Mouse (Mus musculus): ENCODE measurements around the gene Gsto2.

Gene Gsto2

GRCm38 (mm10) chr19:47905603-47906002 lies 40.3 kb downstream of the Gsto2 start:
- H3K27me3 ChIP-seq (ENCODE audit: insufficient read depth, low read length): peaks cover 30% of the 10 kb centered on the region
- no peaks in the 10 kb centered on the region for H3K9me3 ChIP-seq (ENCODE audit: low read length)
- H3K4me1 ChIP-seq (replicated peaks; ENCODE audit: low read depth, low read length): peaks cover 44% of the 10 kb centered on the region
- H3K4me3 ChIP-seq (replicated peaks; ENCODE audit: low read length): no peak overlapping the region
- no peaks in the 10 kb centered on the region for H3K36me3 ChIP-seq (ENCODE audit: insufficient read depth, low read length)
- TF ChIP-seq POU5F1 (IDR thresholded peaks at IDR 0.05; ENCODE audit: borderline replicate concordance, low read length): no peak
- TF ChIP-seq NANOG (IDR thresholded peaks at IDR 0.05; ENCODE audit: borderline replicate concordance, low read length): no peak
- TF ChIP-seq CTCF (conservative IDR thresholded peaks at IDR 0.05; ENCODE audit: low read length): no peak

DNA sequence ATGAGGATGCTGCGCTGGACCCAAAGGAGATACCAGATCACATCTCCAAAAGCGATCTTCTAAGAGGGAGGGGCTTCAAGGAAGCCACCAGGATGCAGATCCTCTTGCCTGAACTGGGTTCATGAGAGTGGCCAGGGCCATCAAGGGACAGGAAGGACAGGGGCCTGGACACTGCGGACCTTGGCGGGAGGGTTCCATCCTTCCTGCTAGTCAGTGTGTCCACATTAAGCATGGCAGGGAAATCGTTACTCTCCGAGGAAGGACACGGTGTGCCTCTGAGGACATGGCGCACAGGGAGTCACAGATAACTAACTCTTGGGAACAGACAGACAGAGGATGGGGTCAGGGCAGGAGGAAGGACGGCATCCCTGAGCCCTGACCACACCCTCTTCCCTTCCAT lies 42.3 kb downstream of the Gsto2 start:
- no peak for TF ChIP-seq NANOG (IDR thresholded peaks at IDR 0.05; ENCODE audit: borderline replicate concordance, low read length)
- no peak for TF ChIP-seq CTCF (conservative IDR thresholded peaks at IDR 0.05; ENCODE audit: low read length)
- TF ChIP-seq POU5F1 (IDR thresholded peaks at IDR 0.05; ENCODE audit: borderline replicate concordance, low read length): no peak
- H3K36me3 ChIP-seq (ENCODE audit: insufficient read depth, low read length): no peaks in the 10 kb centered on the region
- no peak overlapping the region for H3K4me3 ChIP-seq (replicated peaks; ENCODE audit: low read length)
- peaks cover 36% of the 10 kb centered on the region for H3K4me1 ChIP-seq (replicated peaks; ENCODE audit: low read depth, low read length)
- H3K9me3 ChIP-seq (ENCODE audit: low read length): no peaks in the 10 kb centered on the region
- peaks cover 30% of the 10 kb centered on the region for H3K27me3 ChIP-seq (ENCODE audit: insufficient read depth, low read length)

DNA sequence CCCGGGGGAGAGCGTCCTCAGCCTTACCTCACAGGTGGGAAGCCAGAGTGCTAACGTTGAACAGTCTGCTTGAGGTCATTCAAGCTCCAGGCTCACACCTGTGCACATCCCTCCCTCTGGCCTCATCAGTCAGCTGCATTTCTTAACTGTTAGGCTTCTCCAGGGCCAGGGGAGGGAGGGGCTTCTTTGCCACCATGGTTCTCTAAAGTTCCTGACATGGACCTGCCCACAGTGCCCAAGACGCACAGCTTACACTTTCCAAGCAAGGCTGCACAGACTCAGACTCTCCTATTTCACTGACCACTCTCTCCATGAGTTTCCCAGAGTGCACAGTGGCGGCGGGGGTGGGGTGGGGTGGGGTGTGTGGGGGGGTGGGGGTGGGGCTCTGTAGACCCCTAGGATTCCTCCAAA lies 43.6 kb downstream of the Gsto2 start:
- peaks cover 26% of the 10 kb centered on the region for H3K4me1 ChIP-seq (replicated peaks; ENCODE audit: low read depth, low read length)
- H3K27me3 ChIP-seq (ENCODE audit: insufficient read depth, low read length): peaks cover 25% of the 10 kb centered on the region
- no peaks in the 10 kb centered on the region for H3K36me3 ChIP-seq (ENCODE audit: insufficient read depth, low read length)
- TF ChIP-seq CTCF (conservative IDR thresholded peaks at IDR 0.05; ENCODE audit: low read length): no peak
- TF ChIP-seq POU5F1 (IDR thresholded peaks at IDR 0.05; ENCODE audit: borderline replicate concordance, low read length): no peak
- TF ChIP-seq NANOG (IDR thresholded peaks at IDR 0.05; ENCODE audit: borderline replicate concordance, low read length): no peak
- H3K9me3 ChIP-seq (ENCODE audit: low read length): no peaks in the 10 kb centered on the region
- no peak overlapping the region for H3K4me3 ChIP-seq (replicated peaks; ENCODE audit: low read length)

GRCm38 (mm10) chr19:47909387-47910116 lies 44.2 kb downstream of the Gsto2 start:
- Histone ChIP-seq H3K4me3 (replicated peaks; ENCODE audit: low read length) (peak overlapping the region; percentile 43), H3K4me1 (replicated peaks; ENCODE audit: low read depth, low read length) (peaks cover 26% of the 10 kb centered on the region), H3K27me3 (ENCODE audit: insufficient read depth, low read length) (peaks cover 25% of the 10 kb centered on the region), H3K9me3 (ENCODE audit: low read length) (no peaks in the 10 kb centered on the region), H3K36me3 (ENCODE audit: insufficient read depth, low read length) (no peaks in the 10 kb centered on the region)
- TF ChIP-seq POU5F1 (IDR thresholded peaks at IDR 0.05; ENCODE audit: borderline replicate concordance, low read length) (no peak), CTCF (conservative IDR thresholded peaks at IDR 0.05; ENCODE audit: low read length) (no peak), NANOG (IDR thresholded peaks at IDR 0.05; ENCODE audit: borderline replicate concordance, low read length) (no peak)

DNA sequence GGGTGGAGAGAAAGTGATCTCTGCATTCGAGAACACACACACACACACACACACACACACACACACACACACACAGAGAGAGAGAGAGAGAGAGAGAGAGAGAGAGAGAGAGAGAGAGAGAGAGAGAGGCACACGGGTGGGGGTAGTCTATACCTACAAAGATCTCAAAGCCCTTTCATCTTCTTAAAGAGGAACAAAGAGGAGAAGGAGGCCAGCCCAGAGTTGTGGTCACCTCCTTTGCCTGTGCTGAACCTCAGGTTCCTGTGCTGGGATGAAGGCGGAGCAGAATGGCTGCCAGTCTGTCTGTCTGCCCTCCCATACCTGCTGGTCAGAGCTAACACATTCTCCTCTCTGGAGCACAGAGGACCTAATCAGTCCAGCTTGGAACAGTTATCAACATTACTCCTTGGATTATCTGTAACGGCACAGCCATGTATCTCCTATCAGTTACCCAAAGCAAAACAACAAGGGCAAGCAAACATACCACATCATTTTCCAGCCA lies 44.8 kb downstream of the Gsto2 start:
- Histone ChIP-seq H3K4me1 (replicated peaks; ENCODE audit: low read depth, low read length) (peaks cover 25% of the 10 kb centered on the region), H3K4me3 (replicated peaks; ENCODE audit: low read length) (no peak overlapping the region), H3K9me3 (ENCODE audit: low read length) (no peaks in the 10 kb centered on the region), H3K27me3 (ENCODE audit: insufficient read depth, low read length) (peaks cover 25% of the 10 kb centered on the region), H3K36me3 (ENCODE audit: insufficient read depth, low read length) (no peaks in the 10 kb centered on the region)
- no peak for TF ChIP-seq CTCF (conservative IDR thresholded peaks at IDR 0.05; ENCODE audit: low read length)
- TF ChIP-seq NANOG (IDR thresholded peaks at IDR 0.05; ENCODE audit: borderline replicate concordance, low read length): no peak
- no peak for TF ChIP-seq POU5F1 (IDR thresholded peaks at IDR 0.05; ENCODE audit: borderline replicate concordance, low read length)

- H3K36me3 ChIP-seq (ENCODE audit: insufficient read depth, low read length): no peaks in the 10 kb centered on the region
- TF ChIP-seq POU5F1 (IDR thresholded peaks at IDR 0.05; ENCODE audit: borderline replicate concordance, low read length) (no peak), CTCF (conservative IDR thresholded peaks at IDR 0.05; ENCODE audit: low read length) (no peak), NANOG (IDR thresholded peaks at IDR 0.05; ENCODE audit: borderline replicate concordance, low read length) (no peak)
- peaks cover 20% of the 10 kb centered on the region for H3K4me1 ChIP-seq (replicated peaks; ENCODE audit: low read depth, low read length)
- H3K9me3 ChIP-seq (ENCODE audit: low read length): no peaks in the 10 kb centered on the region
- no peak overlapping the region for H3K4me3 ChIP-seq (replicated peaks; ENCODE audit: low read length)
- peaks cover 26% of the 10 kb centered on the region for H3K27me3 ChIP-seq (ENCODE audit: insufficient read depth, low read length)
These were observed 45.4 kb downstream of the Gsto2 start for GRCm38 (mm10) chr19:47910751-47911150.

DNA sequence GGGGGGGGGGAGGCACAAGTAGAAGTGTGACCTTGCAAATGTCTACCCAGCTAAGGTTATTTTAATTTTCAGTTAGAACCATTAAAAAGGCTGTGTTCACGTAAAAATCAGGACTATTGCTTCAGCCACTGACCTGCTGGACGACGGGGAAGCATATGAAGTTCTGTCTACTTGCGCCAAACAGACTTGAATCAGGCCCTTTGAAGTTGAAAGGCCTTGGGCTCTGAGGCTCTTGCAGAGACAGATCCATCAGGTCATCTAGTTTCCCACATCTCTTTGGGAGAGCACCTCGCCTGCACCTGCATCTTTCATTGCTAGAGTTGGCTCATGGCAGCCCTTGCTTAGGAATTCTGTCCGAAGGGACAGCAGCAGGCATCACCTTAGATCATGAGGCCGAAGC lies 48.0 kb downstream of the Gsto2 start:
- TF ChIP-seq NANOG (IDR thresholded peaks at IDR 0.05; ENCODE audit: borderline replicate concordance, low read length) (no peak), CTCF (conservative IDR thresholded peaks at IDR 0.05; ENCODE audit: low read length) (no peak), POU5F1 (IDR thresholded peaks at IDR 0.05; ENCODE audit: borderline replicate concordance, low read length) (no peak)
- no peaks in the 10 kb centered on the region for H3K36me3 ChIP-seq (ENCODE audit: insufficient read depth, low read length)
- peaks cover 24% of the 10 kb centered on the region for H3K4me1 ChIP-seq (replicated peaks; ENCODE audit: low read depth, low read length)
- H3K27me3 ChIP-seq (ENCODE audit: insufficient read depth, low read length): peaks cover 41% of the 10 kb centered on the region
- H3K4me3 ChIP-seq (replicated peaks; ENCODE audit: low read length): no peak overlapping the region
- no peaks in the 10 kb centered on the region for H3K9me3 ChIP-seq (ENCODE audit: low read length)

- Histone ChIP-seq H3K4me3 (replicated peaks; ENCODE audit: low read length) (no peak overlapping the region), H3K36me3 (ENCODE audit: insufficient read depth, low read length) (no peaks in the 10 kb centered on the region), H3K4me1 (replicated peaks; ENCODE audit: low read depth, low read length) (peaks cover 22% of the 10 kb centered on the region), H3K27me3 (ENCODE audit: insufficient read depth, low read length) (peaks cover 49% of the 10 kb centered on the region), H3K9me3 (ENCODE audit: low read length) (no peaks in the 10 kb centered on the region)
- TF ChIP-seq CTCF (conservative IDR thresholded peaks at IDR 0.05; ENCODE audit: low read length) (no peak), POU5F1 (IDR thresholded peaks at IDR 0.05; ENCODE audit: borderline replicate concordance, low read length) (no peak), NANOG (IDR thresholded peaks at IDR 0.05; ENCODE audit: borderline replicate concordance, low read length) (no peak)
These were observed 48.9 kb downstream of the Gsto2 start for GRCm38 (mm10) chr19:47914191-47914590.

All from E14TG2a.4 (cell line).